ENCODE assay signal across 24 mouse cellular contexts in genomic region chr14:12069707-12070106, GRCm38 (mm10).
"Had no signal": no experiment of that assay in that cellular context is flagged by ENCODE, and none has a peak within 500 bp of the region (broad histone marks: within the 10 kb centered on the region; RNA-seq: fewer than 3 reads in every experiment).

No protein-coding gene starts in this region.

- H3K36me3 ChIP-seq: heart, embryonic 13.5 days; heart, embryonic 15.5 days; hindbrain, embryonic 13.5 days; hindbrain, embryonic 15.5 days; kidney, embryonic 15.5 days; limb, embryonic 13.5 days; limb, embryonic 15.5 days; liver, embryonic 12.5 days had no signal

- H3K4me1 ChIP-seq: hindbrain, embryonic 15.5 days; liver, embryonic 12.5 days had no signal

- H3K4me3 ChIP-seq: heart, embryonic 13.5 days; heart, embryonic 15.5 days; hindbrain, embryonic 13.5 days; hindbrain, embryonic 15.5 days; kidney, embryonic 15.5 days; limb, embryonic 13.5 days; limb, embryonic 15.5 days; liver, embryonic 12.5 days had no signal

- H3K9me3 ChIP-seq: heart, embryonic 13.5 days; heart, embryonic 15.5 days; hindbrain, embryonic 13.5 days; hindbrain, embryonic 15.5 days; kidney, embryonic 15.5 days; limb, embryonic 13.5 days; limb, embryonic 15.5 days; liver, embryonic 12.5 days had no signal

- ATAC-seq: hindbrain, postnatal 0 days; intestine, embryonic 16.5 days; liver, embryonic 12.5 days had no signal

- H3K9ac ChIP-seq: heart, embryonic 13.5 days; heart, embryonic 15.5 days; hindbrain, embryonic 13.5 days; hindbrain, embryonic 15.5 days; kidney, embryonic 15.5 days; limb, embryonic 13.5 days; limb, embryonic 15.5 days; liver, embryonic 12.5 days; liver, embryonic 14.5 days had no signal

- H3K27ac ChIP-seq: heart, embryonic 13.5 days; heart, embryonic 15.5 days; hindbrain, embryonic 13.5 days; hindbrain, embryonic 15.5 days; hindbrain, postnatal 0 days; kidney, embryonic 15.5 days; kidney, postnatal 0 days; limb, embryonic 15.5 days; liver, embryonic 12.5 days; liver, embryonic 14.5 days had no signal

- H3K4me2 ChIP-seq: heart, embryonic 11.5 days; heart, embryonic 13.5 days; heart, embryonic 15.5 days; hindbrain, embryonic 13.5 days; hindbrain, embryonic 15.5 days; kidney, embryonic 15.5 days; limb, embryonic 13.5 days; limb, embryonic 15.5 days; liver, embryonic 12.5 days had no signal

- H3K27me3 ChIP-seq: heart, embryonic 13.5 days; heart, embryonic 15.5 days; hindbrain, embryonic 13.5 days; hindbrain, embryonic 15.5 days; kidney, embryonic 15.5 days; limb, embryonic 13.5 days; limb, embryonic 15.5 days; liver, embryonic 12.5 days had no signal

- DNase-seq: gastrocnemius, postnatal 14 days; gastrocnemius, postnatal 36 days; heart, adult 18-20 months; kidney, adult 11 months; kidney, adult 2 months; kidney, adult 9 months; kidney, postnatal 14 days; kidney, postnatal 36 days; layer of hippocampus, adult 9-11 months; layer of hippocampus, postnatal 36 days; left cerebral cortex, postnatal 4 days had no signal
